Mouse (Mus musculus): ENCODE results near the gene Znhit1.

Znhit1 gene

GRCm38 (mm10) chr5:136986695-136987137 is 1.1 kb downstream of the Znhit1 start, which contains the start of gene Plod3:
Gene Plod3, plus strand, starts transcription at chr5:136987019.
- in situ Hi-C loops (cut with MboI), result no loop called here

- in situ Hi-C loops (cut with MboI), result no loop called here
Observed at GRCm38 (mm10) chr5:136984828-136985227, 3.0 kb downstream of the Znhit1 start.

- in situ Hi-C loops (cut with MboI), result no loop called here
Observed at GRCm38 (mm10) chr5:136982338-136982930, 5.4 kb downstream of the Znhit1 start.

- in situ Hi-C loops (cut with MboI), result no loop called here
Observed at GRCm38 (mm10) chr5:136980974-136981373, 6.8 kb downstream of the Znhit1 start.

GRCm38 (mm10) chr5:136979762-136980161 is 8.1 kb downstream of the Znhit1 start:
- in situ Hi-C loops (cut with MboI), result no loop called here

GRCm38 (mm10) chr5:136977769-136978168 is 10.1 kb downstream of the Znhit1 start:
- in situ Hi-C loops (cut with MboI), result no loop called here

GRCm38 (mm10) chr5:136973670-136974069 is 14.2 kb downstream of the Znhit1 start:
- in situ Hi-C loops (cut with MboI), result no loop called here

- in situ Hi-C loops (cut with MboI), result no loop called here
Observed at GRCm38 (mm10) chr5:136970703-136971102, 17.1 kb downstream of the Znhit1 start.

GRCm38 (mm10) chr5:136967592-136967991 is 20.2 kb downstream of the Znhit1 start:
- in situ Hi-C loops (cut with MboI), result no loop called here

GRCm38 (mm10) chr5:136966861-136967455 is 20.9 kb downstream of the Znhit1 start:
- in situ Hi-C loops (cut with MboI), result no loop called here

- in situ Hi-C loops (cut with MboI), result no loop called here
Observed at GRCm38 (mm10) chr5:136966331-136966730, 21.5 kb downstream of the Znhit1 start, which contains the start of gene Cldn15. Gene Cldn15, plus strand, starts transcription at chr5:136966616.

- in situ Hi-C loops (cut with MboI), result no loop called here
Observed at GRCm38 (mm10) chr5:136965686-136966085, 22.1 kb downstream of the Znhit1 start.

- in situ Hi-C loops (cut with MboI), result no loop called here
Observed at GRCm38 (mm10) chr5:136965210-136965609, 22.6 kb downstream of the Znhit1 start.

GRCm38 (mm10) chr5:136962966-136963540 is 24.8 kb downstream of the Znhit1 start:
- in situ Hi-C loops (cut with MboI), result no loop called here

- in situ Hi-C loops (cut with MboI), result no loop called here
Observed at GRCm38 (mm10) chr5:136962501-136962900, 25.3 kb downstream of the Znhit1 start.

- in situ Hi-C loops (cut with MboI), result no loop called here
Observed at GRCm38 (mm10) chr5:136961983-136962461, 25.8 kb downstream of the Znhit1 start.

GRCm38 (mm10) chr5:136961334-136961982 is 26.4 kb downstream of the Znhit1 start:
- in situ Hi-C loops (cut with MboI), result no loop called here

- in situ Hi-C loops (cut with MboI), result no loop called here
Observed at GRCm38 (mm10) chr5:136960053-136960452, 27.8 kb downstream of the Znhit1 start.

GRCm38 (mm10) chr5:136958991-136959605 is 28.7 kb downstream of the Znhit1 start:
- in situ Hi-C loops (cut with MboI), result no loop called here

- in situ Hi-C loops (cut with MboI), result no loop called here
Observed at GRCm38 (mm10) chr5:136957250-136957649, 30.6 kb downstream of the Znhit1 start.

- in situ Hi-C loops (cut with MboI), result no loop called here
Observed at GRCm38 (mm10) chr5:136955622-136956021, 32.2 kb downstream of the Znhit1 start.

GRCm38 (mm10) chr5:136953440-136953951 is 34.3 kb downstream of the Znhit1 start:
- in situ Hi-C loops (cut with MboI), result no loop called here
